Mouse (Mus musculus): ENCODE data around the gene Rpl14. TPM values are rescaled to one million over a fixed set of nuclear protein-coding genes. Genes with fewer than 3 reads are reported as not detected.

Rpl14 gene
- polyA plus RNA-seq, 1 experiment from 2014 or later, result 877 TPM

DNA sequence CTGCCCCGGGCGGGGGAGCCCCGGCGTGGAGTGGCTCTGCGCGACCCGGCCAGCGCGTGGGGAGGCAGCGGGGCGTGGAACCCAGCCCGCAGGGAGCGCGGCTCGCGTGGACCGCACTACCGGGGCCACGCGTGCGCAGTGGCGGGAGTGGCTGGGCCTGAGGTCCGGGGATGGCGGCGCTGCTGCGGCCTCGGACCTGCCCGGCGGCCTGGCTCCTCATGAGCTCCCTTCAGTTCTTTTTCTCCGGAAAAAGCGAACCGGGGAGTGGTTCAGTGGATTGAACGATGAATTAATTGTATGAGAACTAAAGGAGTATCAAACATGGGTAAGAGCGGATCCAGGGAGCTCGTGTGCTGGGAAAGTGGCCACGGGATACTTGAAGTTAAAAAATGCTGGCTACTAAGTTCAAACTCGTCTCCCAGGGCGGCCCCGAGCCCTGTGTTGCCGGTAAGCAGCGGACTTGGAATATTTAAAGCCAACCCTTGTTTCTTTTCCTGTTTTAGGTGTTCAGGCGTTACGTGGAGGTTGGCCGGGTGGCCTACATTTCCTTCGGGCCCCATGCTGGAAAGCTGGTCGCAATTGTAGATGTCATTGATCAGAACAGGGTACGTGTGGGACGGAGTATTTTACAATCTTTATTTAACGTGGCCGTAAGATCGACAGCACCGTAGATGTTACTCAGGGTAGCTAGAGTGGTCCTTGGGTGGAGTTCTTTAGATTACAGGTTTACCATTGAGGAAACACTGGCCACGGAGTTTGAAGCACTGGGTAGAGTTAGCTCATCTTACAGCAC lies 545 bp downstream of the Rpl14 start:
- peak; percentile 15 for DNase-seq (ENCODE audit: low spot score)

- peak; percentile 27 for DNase-seq (ENCODE audit: low spot score)
Measured at GRCm38 (mm10) chr9:120575748-120576661, 4.8 kb downstream of the Rpl14 start.

DNA sequence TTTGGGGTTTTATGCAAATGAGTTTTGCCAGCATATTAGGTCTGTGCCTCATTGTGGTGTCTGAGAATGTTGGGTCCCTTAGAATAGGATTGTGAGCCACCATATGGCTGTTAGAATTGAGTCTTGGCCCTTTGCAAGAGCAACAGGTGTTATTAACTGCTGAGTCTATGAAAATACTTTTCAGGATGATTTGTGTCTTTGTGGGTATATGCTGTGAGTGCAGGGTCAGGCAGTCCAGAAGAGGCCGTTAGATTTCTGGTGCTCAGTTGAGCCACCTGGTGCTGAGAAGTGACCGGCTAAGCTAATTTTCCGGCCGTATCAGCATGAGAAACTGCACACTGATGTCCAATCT lies 5.4 kb downstream of the Rpl14 start:
- DNase-seq (ENCODE audit: low spot score), result no peak

DNA sequence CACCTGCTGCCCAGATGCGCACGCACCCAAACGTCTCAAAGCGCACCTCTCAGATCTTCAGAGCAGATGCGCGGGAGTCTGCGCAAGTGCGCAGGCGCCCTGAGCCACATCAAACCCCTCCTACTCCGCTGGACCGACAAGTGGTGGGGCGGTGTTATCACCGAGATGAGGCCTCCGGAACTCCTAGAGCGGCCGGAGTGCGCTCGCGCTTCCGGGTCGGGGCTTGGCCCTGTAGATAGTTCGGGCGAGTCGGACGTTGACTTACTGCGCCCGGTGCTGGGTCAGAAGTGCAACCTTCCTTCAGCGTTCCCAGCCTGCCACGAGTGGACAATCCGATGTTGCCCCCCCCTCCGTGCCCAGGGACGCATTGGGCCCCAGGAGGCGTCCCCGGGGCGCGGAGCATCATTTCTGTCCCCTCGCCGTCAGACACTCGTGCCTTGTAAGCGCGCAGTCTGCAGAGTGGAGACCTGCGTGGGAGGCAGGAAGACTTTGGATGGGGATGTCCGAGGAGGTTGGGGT lies 5.9 kb downstream of the Rpl14 start:
- peak; percentile 97 for DNase-seq (ENCODE audit: low spot score)

DNA sequence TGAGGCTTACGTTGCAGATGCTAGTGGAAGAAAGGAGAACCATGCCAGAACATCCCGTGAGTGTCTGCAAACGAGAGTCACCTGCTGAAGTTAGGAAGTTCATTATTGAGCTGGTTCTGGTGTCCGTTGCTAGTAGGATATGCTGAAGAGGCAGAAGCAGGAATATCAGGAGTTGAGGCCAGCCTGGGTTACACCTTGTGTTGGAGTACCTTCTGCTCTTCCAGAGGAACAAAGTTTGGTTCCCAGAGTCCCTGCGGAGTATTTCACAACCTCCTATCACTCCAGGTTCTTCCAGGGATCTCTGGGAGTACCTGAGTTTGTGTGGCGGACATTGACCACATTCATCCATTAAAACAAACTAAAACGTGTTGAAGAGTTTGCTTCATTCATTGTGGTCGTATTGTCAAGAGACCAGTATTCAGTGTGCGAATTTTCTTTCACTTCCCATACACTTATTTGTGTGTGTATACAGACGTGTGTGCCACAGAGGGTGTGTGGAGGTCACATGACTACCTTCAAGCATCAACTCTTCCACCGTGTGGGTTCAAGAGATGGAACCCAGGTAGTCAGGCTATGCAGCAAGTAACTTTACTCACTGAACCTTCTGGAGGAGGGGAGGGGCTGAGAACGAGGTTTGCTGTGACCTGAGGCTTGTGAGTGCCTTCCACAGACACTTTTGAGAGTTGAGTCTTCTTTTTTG lies 6.6 kb downstream of the Rpl14 start:
- DNase-seq (ENCODE audit: low spot score), result peak; percentile 19

- peak; percentile 62 for DNase-seq (ENCODE audit: low spot score)
Measured at GRCm38 (mm10) chr9:120578701-120579100, 7.5 kb downstream of the Rpl14 start.

DNA sequence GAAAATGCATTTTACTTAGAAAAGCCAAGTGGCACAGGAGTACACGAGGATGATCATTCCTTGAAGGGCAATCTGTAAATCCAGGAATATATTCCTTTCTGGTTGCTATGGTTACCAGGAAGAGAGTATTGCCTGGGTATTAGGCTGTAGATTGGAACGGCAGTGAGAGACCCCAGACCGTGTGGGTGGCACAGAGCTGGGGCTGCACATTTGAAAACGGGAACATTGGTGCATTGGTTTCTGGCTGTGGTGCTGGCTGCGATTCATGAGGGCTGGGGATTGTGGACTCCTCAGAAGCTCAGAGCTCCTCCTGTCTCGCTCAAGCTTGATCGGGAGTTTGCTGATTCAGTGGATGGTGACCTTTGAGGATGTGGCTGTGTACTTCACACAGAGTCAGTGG lies 8.6 kb downstream of the Rpl14 start:
- no peak for DNase-seq (ENCODE audit: low spot score)

GRCm38 (mm10) chr9:120581941-120582618 lies 10.8 kb downstream of the Rpl14 start:
- peak; percentile 77 for DNase-seq (ENCODE audit: low spot score)

DNA sequence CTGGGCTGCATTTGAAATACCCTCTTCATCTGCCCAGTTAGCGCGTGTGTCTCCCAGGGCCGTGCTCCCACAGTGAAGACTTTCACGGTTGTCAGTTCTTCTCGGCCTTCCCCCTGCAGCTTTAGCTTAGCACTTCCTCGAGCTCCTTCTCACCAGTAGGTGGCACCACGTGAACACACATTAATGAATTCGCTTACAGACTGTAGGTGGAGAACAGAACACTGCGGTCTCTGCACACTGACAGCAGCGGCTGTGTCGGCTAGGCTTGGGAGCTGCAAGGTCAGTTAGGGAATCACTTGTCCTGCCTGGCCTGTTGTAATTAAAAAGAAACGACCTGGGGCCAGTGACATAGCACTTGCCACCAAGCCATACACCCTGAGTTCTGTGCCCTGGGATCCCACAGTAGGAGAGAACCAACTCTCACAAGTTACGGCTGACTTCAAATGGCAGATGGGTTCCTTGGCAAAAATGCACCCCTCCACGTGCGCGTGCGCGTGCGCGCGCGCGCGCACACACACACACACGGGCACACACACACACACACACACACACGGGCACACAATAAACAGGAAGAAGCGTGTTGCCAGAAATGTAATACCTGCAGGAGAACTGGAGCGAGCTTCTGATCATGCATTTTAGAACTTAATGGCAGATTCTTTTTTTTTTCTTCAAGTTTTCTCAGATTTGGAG lies 11.5 kb downstream of the Rpl14 start:
- DNase-seq (ENCODE audit: low spot score), result peak; percentile 95

DNA sequence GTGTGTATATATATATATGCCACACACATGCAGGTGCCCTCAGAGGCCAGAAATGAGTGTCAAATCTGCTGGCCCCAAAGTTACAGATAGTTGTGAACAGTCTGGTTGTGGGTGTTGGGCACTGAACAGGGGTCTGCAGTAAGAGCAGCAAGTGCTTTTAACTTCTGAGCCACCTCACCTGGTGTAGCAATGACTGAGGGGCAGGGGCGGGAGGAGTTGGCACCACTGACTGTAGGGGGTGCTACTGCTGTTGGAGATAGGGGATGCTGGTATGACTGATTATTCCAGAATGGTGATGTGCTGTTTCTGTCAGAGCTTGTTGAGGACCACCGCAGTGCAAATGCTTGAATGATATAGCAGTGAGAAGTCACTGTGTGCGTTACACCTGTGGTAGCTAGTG lies 12.1 kb downstream of the Rpl14 start:
- DNase-seq (ENCODE audit: low spot score), result peak; percentile 58

DNA sequence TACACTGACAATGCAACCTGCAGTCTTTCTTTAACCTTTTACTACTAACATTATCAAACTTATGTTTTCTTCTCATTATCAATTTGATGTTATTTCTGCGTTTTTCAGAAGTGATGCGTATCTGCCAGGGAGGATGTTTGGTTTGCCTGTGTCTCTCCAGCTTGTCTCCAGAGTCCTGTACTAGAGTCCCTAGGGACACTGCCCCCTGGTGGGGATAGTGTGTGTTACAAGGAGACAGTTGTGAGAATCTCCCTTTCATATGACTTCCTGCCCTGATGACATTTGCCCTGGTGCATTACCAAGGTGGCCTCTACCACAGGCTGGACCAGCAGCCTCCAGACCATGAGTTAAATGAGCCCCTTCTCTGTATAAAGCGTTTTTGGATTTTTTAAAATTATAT lies 15.3 kb downstream of the Rpl14 start:
- peak; percentile 87 for DNase-seq (ENCODE audit: low spot score)

- DNase-seq (ENCODE audit: low spot score), result peak; percentile 76
Measured at GRCm38 (mm10) chr9:120591490-120591889, 20.2 kb downstream of the Rpl14 start.

DNA sequence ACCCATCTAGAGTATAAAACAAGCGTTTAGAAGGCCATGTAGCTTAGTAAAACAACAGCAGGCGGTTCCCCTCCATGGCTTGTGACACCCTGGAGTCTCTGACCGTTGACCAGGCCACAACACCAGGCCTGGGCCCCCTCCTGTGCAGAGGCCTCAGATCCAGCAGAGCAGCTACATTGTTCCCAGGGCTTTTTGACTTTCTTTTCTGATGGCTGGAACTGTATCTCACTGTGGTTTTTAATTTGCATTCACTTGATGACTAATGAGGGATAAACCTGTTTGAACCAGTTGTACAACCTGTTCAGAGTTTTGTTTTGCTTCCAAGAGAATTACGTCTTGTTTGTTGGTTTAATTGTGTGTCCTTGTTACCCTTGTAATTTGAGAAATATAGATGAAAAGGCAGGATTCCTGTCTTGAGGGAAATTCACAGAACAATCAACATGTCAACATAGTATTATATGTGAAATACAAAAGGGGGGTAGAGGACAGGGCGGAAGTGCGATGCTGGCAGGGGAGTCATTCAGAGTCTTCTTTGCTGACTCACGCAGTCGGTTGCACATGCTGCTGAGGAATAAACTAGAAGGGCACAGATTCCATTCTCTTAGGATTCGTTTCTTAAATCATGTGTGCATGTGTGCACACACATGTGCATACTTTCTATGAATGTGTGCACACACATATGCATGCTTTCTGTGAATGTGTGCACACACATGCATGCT lies 22.3 kb downstream of the Rpl14 start:
- DNase-seq (ENCODE audit: low spot score), result no peak

DNA sequence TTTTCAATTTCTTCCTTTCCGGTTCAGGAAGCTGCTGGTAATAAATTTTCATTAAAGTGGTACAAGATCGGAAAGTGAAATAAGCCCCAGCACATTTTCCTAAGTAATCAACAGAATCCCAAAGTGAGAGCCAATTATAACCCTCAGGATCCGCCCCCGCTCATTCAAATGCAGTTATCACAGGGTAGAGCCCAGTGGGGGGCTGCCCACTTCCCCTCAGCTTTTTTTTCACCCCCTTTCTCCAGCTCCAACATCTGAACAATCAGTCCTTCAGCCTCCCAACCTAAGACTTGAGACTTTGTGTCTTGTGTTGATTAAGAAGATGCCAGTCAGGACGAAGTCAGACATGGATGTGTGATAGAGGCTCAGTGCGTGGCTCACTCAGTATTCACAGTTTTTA lies 23.6 kb downstream of the Rpl14 start:
- DNase-seq (ENCODE audit: low spot score), result no peak

DNA sequence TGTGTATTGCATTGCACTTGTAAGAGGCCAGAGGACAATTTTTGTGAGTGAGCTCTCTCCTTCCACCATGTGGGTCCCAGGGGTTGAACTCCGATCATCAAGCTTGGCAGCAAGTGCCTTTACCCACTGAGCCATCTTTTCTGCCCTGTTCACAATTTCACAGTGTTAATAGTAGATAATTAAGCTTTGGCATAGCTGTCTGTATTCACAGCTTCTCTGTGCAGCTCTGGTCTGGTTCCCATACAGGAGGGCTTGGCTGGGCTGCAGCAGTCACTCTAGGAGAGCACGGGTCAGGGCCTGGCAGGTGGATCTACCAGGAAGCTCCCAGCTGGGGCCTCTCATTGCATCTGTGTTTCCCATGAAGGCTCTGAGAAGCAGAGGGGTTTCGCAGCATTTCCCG lies 24.1 kb downstream of the Rpl14 start:
- DNase-seq (ENCODE audit: low spot score), result no peak

DNA sequence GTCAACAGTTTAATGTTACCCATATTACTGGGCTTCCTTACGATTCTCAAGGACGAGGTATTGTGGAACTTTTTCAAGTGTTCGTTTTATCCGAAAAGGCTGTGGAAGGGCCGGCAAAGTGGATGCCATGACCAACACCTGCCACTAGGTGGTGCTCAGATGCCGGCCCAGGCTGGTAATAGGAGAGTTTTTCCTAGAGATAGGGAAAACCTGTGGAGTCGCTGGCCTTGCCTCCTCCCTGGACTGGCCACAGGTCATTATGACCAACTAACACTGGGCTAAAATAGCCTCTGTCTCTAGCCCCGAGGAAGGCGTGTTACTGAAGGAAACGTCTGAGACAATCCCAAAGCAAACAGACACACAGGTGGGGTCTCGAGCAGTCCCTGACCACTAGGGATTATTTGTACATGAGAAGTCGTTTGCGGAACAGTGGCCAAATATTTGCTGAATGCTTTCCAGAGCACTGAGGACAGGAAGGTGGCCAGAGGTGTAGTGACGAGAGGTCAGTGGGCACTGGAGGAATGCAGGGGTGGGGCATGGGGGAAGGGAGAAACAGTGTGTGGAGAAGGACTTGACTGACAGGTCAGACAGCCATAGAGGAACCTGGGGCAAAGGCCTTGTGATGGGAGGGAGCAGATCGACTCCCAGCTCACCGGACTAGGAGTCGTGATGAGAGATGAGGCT lies 30.4 kb downstream of the Rpl14 start:
- DNase-seq (ENCODE audit: low spot score), result peak; percentile 59

- no peak for DNase-seq (ENCODE audit: low spot score)
Measured at GRCm38 (mm10) chr9:120602172-120602838, 31.1 kb downstream of the Rpl14 start.

GRCm38 (mm10) chr9:120602839-120603511 lies 31.7 kb downstream of the Rpl14 start:
- DNase-seq (ENCODE audit: low spot score), result peak; percentile 58

Measured in thymus, postnatal 0 days (tissue).